Mouse (Mus musculus) heart, embryonic 13.5 days (tissue): ENCODE measurements around the gene Crybb2. TPM values are rescaled to one million over a fixed set of nuclear protein-coding genes. Genes with fewer than 3 reads are reported as not detected.

ENCODE experiments used
- polyA plus RNA-seq: library from polyadenylated mRNA; unstranded; fragments of >200 nt; fragmentation: Nextera tagmentation; extraction: Ambion mirVana; gene quantifications from 2 replicates; pipeline ENCODE4 v1.2.1, GENCODE M21; 2015

Crybb2 gene
- polyA plus RNA-seq, 1 experiment from 2014 or later, result not detected

Other genes with a start within 250 kb of the Crybb2 start
- gene Myo18b, start 173.8 kb downstream of the Crybb2 start, polyA plus RNA-seq, result 17.1 and 17.7 TPM in 2 replicates
- 12.3 TPM in 2 replicates for gene Grk3, start 54.3 kb downstream of the Crybb2 start, polyA plus RNA-seq
- 0.86 and 0.93 TPM in 2 replicates for gene Crybb3, start 11.5 kb upstream of the Crybb2 start, polyA plus RNA-seq
- gene 2900026A02Rik, start 151.1 kb upstream of the Crybb2 start, polyA plus RNA-seq, result 14.4 and 14.8 TPM in 2 replicates
- not detected in 2 replicates for gene Tmem211, start 156.8 kb upstream of the Crybb2 start, polyA plus RNA-seq
- 1.5 TPM in 2 replicates for gene Sgsm1, start 240.7 kb upstream of the Crybb2 start, polyA plus RNA-seq